Mouse (Mus musculus) colon, adult 2 months (tissue): ENCODE measurements around the gene Gm38393. TPM values are rescaled to one million over a fixed set of nuclear protein-coding genes. Genes with fewer than 3 reads are reported as not detected.

ENCODE experiments used
- polyA plus RNA-seq: library from polyadenylated mRNA; depleted of rRNA; stranded (reverse); fragments of >200 nt; gene quantifications from 2 replicates; pipeline ENCODE4 v1.2.3, GENCODE M21; 2012; rRNA removed

Gm38393 gene
- 0.09 and 4.2 TPM in 2 replicates for polyA plus RNA-seq

DNA sequence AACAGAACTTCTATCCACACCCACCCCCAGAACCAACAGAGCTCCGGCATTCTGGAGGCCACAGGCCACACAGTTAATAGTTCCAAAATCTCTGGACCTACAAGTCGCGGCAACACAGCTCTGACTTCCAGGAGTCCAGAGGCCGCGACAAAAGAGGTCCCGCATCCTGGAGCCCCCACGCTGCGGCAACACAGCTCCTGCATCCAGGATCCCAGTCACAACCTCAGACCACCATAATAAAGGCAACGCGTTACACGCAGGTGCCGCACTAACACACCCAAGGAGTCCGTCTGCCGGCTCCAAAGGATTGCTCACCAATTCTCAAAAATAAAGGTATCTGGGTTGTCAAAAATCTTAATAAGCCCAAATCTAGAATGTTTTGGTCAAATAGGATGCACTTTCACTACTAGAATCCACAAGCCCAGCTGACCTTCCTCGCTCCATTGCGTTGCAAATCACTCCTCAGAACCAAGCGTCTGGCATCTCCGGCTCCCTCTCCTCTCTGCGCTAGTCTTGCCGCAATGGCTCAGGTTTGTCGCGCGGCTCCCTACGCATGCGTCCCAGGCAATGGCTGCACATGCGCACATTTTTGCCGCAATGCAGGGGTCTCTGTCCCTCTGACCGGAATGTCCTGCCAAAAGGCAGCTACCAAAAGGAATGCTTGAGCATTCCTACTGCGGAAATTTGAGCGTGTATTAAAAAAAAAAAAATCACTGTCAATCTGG is at the start of gene Gm38393, which contains the start of gene Snurf:
Gm38393 (minus strand) TSS at position 459 of the 725 bp plus-strand sequence.
Snurf (minus strand) TSS at position 444 of the 725 bp plus-strand sequence.

Other genes with a start within 250 kb of the Gm38393 start
- gene Snurf, start within 50 bp of the Gm38393 start, polyA plus RNA-seq, result not detected in 2 replicates
- 25.9 and 27.0 TPM in 2 replicates for gene Snrpn, start 135.2 kb upstream of the Gm38393 start, polyA plus RNA-seq